In genomic region chr10:71373706-71374105, GRCm38 (mm10) we compare ENCODE assay signal across 10 mouse cellular contexts.
"Had no signal": no experiment of that assay in that cellular context is flagged by ENCODE, and none has a peak within 500 bp of the region (broad histone marks: within the 10 kb centered on the region; RNA-seq: fewer than 3 reads in every experiment).

No protein-coding gene starts in this region.

- DNase-seq: liver, postnatal 0 days; lung, adult 2 months; lung, postnatal 14 days; lung, postnatal 36 days; right cerebral cortex, postnatal 25 days; right cerebral cortex, postnatal 4 days; spleen, adult 18-20 months; thymus, adult 2 months; thymus, postnatal 25 days; thymus, postnatal 4 days had no signal
